Mouse (Mus musculus) cerebellum, postnatal 14 days (tissue): ENCODE measurements around the gene Micu1.
A peak's percentile ranks its signal among the peaks of the same experiment; 100 is the strongest.

Experiments
- DNase-seq, 2 experiments: peaks; one replicate each; pipeline ENCODE4 v3.0.0; 2021; ENCODE audit warnings: mixed read lengths in 2 of 2

Micu1 gene

GRCm38 (mm10) chr10:59814505-59815155 lies 112.4 kb downstream of the Micu1 start:
- peak; percentile 63 to 72 for DNase-seq

- peak; percentile 40 to 60 for DNase-seq
Observed at GRCm38 (mm10) chr10:59816569-59816968, 114.3 kb downstream of the Micu1 start.

- DNase-seq = peak; percentile 52 to 66
Observed at GRCm38 (mm10) chr10:59817528-59817927, 115.3 kb downstream of the Micu1 start.

GRCm38 (mm10) chr10:59817991-59818390 lies 115.7 kb downstream of the Micu1 start:
- DNase-seq = no peak

- no peak for DNase-seq
Observed at GRCm38 (mm10) chr10:59819146-59819545, 116.9 kb downstream of the Micu1 start.

GRCm38 (mm10) chr10:59820886-59821285 lies 118.6 kb downstream of the Micu1 start:
- DNase-seq = no peak

- DNase-seq = no peak
Observed at GRCm38 (mm10) chr10:59821334-59822066, 119.2 kb downstream of the Micu1 start.

- no peak for DNase-seq
Observed at GRCm38 (mm10) chr10:59822857-59823256, 120.6 kb downstream of the Micu1 start.

GRCm38 (mm10) chr10:59825137-59825812 lies 123.0 kb downstream of the Micu1 start:
- DNase-seq = no peak

GRCm38 (mm10) chr10:59829886-59830285 lies 127.6 kb downstream of the Micu1 start:
- no peak for DNase-seq

- DNase-seq = no peak
Observed at GRCm38 (mm10) chr10:59831950-59832349, 129.7 kb downstream of the Micu1 start.

GRCm38 (mm10) chr10:59835301-59836155 lies 133.3 kb downstream of the Micu1 start:
- DNase-seq = no peak

GRCm38 (mm10) chr10:59837490-59837889 lies 135.2 kb downstream of the Micu1 start:
- DNase-seq = no peak

GRCm38 (mm10) chr10:59841434-59841833 lies 139.2 kb downstream of the Micu1 start:
- no peak for DNase-seq

GRCm38 (mm10) chr10:59843125-59843524 lies 140.8 kb downstream of the Micu1 start:
- DNase-seq = no peak

- no peak for DNase-seq
Observed at GRCm38 (mm10) chr10:59844686-59845085, 142.4 kb downstream of the Micu1 start.

GRCm38 (mm10) chr10:59846416-59846815 lies 144.1 kb downstream of the Micu1 start:
- no peak for DNase-seq

- no peak for DNase-seq
Observed at GRCm38 (mm10) chr10:59848079-59848877, 146.0 kb downstream of the Micu1 start.

- no peak for DNase-seq
Observed at GRCm38 (mm10) chr10:59848953-59849352, 146.7 kb downstream of the Micu1 start.

GRCm38 (mm10) chr10:59849371-59849770 lies 147.1 kb downstream of the Micu1 start:
- no peak for DNase-seq

- no peak for DNase-seq
Observed at GRCm38 (mm10) chr10:59857157-59857556, 154.9 kb downstream of the Micu1 start.

- no peak for DNase-seq
Observed at GRCm38 (mm10) chr10:59860684-59861083, 158.4 kb downstream of the Micu1 start.
